In the genomic region with DNA sequence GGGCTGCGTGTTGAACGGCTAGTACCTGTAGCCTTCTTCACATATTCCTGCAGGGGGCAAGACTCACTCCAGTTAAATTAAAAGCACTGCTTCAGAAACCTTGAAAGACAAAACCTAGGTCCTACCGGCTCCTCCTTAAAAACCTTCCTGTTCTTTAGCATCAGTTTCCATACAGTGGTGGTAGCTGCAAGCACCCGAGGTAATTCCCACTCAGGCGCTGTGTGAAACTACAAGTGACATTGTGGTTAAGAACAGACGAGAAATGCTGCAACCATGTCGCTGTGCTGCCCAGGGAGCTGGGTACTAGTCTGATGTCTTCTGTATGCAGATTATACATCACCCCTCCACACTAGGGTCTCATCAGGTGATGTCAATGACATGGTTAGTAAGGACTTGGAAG, we compare ENCODE assay signal across 21 mouse cellular contexts. TPM values are rescaled to one million over a fixed set of nuclear protein-coding genes. Genes with fewer than 3 reads are reported as not detected.
"Had no signal": no experiment of that assay in that cellular context is flagged by ENCODE, and none has a peak within 500 bp of the region (broad histone marks: within the 10 kb centered on the region; RNA-seq: fewer than 3 reads in every experiment).

No protein-coding gene starts in this region.

- H3K4me2 ChIP-seq: lung, embryonic 15.5 days; midbrain, embryonic 12.5 days; neural tube, embryonic 12.5 days; stomach, embryonic 15.5 days had no signal

- H3K36me3 ChIP-seq: lung, embryonic 15.5 days; midbrain, embryonic 12.5 days; neural tube, embryonic 12.5 days; stomach, embryonic 15.5 days had no signal

- H3K4me3 ChIP-seq: lung, embryonic 15.5 days; megakaryocyte, embryonic 14.5 days; midbrain, embryonic 12.5 days; neural tube, embryonic 12.5 days; stomach, embryonic 15.5 days had no signal

- H3K4me1 ChIP-seq: lung, embryonic 15.5 days; neural tube, embryonic 12.5 days; stomach, embryonic 15.5 days had no signal

- ATAC-seq: liver, postnatal 0 days; lung, postnatal 0 days; midbrain, embryonic 16.5 days had no signal

- H3K9ac ChIP-seq: liver, postnatal 0 days; lung, embryonic 15.5 days; midbrain, embryonic 12.5 days; neural tube, embryonic 12.5 days; stomach, embryonic 15.5 days had no signal

- H3K27me3 ChIP-seq: lung, embryonic 15.5 days; megakaryocyte, embryonic 14.5 days; midbrain, embryonic 12.5 days; neural tube, embryonic 12.5 days; stomach, embryonic 15.5 days had no signal

- H3K9me3 ChIP-seq: lung, embryonic 15.5 days; megakaryocyte, embryonic 14.5 days; midbrain, embryonic 12.5 days; neural tube, embryonic 12.5 days; stomach, embryonic 15.5 days had no signal

- H3K27ac ChIP-seq: lung, embryonic 15.5 days; macrophage; midbrain, embryonic 12.5 days; neural tube, embryonic 12.5 days; stomach, embryonic 15.5 days; stomach, postnatal 0 days had no signal

- DNase-seq: liver, postnatal 0 days; lung, adult 2 months; lung, postnatal 14 days; lung, postnatal 36 days; midbrain, embryonic 14.5 days; right cerebral cortex, postnatal 14 days; thymus, adult 2 months; thymus, postnatal 25 days; thymus, postnatal 4 days had no signal

RNA-seq across cellular contexts. Expression of gene Arnt2, which starts 25.9 kb away (rescaled TPM):
- total RNA-seq: megakaryocyte progenitor cell, adult 5-6 weeks; monocyte, adult 5-6 weeks; neutrophil, adult 5-6 weeks had no signal
- polyA plus RNA-seq: liver, postnatal 0 days had no signal
